Mouse (Mus musculus) cerebellum, postnatal 10 days (tissue): ENCODE measurements around the gene Omp.
A peak's percentile ranks its signal among the peaks of the same experiment; 100 is the strongest.
"Not testable (repeated sequence)": the region's sequence is repeated elsewhere in the genome, so short reads cannot be mapped to it uniquely, and the experiment has no call there.

Source experiments
- DNase-seq, 2 experiments: peaks; one replicate each; pipeline ENCODE4 v3.0.0; 2021; ENCODE audit warnings: mixed read lengths in 2 of 2

Gene Omp

DNA sequence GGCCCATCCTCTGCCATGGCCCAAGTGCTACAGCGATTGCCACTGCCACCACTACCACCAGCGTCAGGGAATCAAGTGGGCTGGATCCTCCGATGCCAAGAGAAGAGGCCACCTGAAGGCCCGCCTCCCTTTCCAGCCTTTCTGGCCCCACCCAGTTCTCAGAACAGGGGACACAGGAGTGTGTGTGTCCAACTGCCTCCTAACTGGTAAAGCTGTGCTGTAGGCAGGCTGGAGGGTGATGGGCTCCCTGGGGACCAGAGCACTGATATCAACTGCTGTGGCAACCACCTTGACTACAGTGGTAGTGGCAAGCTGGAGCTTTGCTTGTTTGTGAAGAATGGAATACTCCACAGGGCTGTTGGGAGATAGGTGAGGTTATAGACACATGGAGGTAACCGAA, at the start of gene Omp:
Gene Omp (minus strand): TSS at position 101 of the 400 bp plus-strand sequence.
- no peak for DNase-seq

GRCm38 (mm10) chr7:98194026-98194792, 48.9 kb upstream of the Omp start:
- peak in 1 of 2 experiments; percentile 33 for DNase-seq

- DNase-seq, result peak; percentile 51 to 69
These were observed 48.3 kb upstream of the Omp start for GRCm38 (mm10) chr7:98193515-98194025.

- DNase-seq, result peak; percentile 31 to 45
These were observed 46.4 kb upstream of the Omp start for GRCm38 (mm10) chr7:98191571-98192250.

DNA sequence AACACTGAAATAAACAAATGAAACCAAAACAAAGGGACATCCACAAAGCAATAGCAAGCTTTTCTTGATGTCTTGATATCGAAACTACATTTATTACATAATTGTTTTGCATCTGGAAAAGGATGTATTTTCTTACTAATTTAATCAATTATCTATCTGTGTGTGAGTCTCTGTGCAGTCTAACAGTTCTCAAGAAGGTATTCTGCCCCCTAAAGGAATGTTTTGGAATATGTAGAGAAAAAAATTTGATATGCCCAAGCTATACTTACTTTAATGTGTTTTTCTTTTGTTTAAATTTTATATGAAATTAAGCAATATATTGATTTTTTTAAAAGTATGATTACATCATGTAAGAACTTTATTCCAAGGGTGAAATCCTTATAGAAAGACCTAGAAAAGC, 45.3 kb upstream of the Omp start:
- no peak for DNase-seq

- no peak for DNase-seq
These were observed 44.4 kb upstream of the Omp start for GRCm38 (mm10) chr7:98189745-98190144.

- no peak for DNase-seq
These were observed 43.4 kb upstream of the Omp start for GRCm38 (mm10) chr7:98188680-98189079.

- no peak for DNase-seq
These were observed 42.9 kb upstream of the Omp start for GRCm38 (mm10) chr7:98188238-98188637.

DNA sequence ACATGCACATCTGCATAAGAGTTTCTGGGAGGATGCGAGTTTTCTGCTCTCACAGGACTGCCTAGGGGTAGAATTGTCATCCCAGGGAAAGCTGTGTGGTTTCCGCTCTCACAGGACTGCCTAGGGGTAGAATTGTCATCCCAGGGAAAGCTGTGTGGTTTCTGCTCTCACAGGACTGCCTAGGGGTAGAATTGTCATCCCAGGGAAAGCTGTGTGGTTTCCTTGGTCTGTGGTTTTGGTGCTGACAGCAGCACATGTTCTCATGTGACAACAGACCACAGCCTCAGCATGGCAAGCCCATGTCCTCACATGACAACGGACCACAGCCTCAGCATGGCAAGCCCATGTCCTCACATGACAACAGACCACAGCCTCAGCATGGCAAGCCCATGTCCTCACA, 42.0 kb upstream of the Omp start:
- not testable (repeated sequence) for DNase-seq

DNA sequence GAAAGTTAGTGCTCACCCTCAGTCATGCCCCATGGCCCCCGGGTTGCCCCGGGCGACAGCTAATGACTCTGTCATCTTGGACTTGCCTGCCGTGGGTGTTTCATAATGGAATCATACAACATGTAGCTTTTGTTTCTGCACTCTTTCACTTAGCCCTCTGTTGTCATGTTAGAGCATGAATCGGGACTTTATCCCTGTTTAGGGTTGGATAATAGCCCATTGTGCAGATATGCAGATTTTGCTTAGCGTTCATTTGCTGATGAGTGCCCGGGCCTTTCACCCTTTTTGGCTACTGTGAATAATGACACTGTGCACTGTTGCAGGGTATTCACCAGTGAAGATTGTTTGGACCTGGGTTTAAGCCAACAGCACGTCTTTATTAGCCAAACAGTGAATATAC, 41.3 kb upstream of the Omp start:
- DNase-seq, result no peak

DNA sequence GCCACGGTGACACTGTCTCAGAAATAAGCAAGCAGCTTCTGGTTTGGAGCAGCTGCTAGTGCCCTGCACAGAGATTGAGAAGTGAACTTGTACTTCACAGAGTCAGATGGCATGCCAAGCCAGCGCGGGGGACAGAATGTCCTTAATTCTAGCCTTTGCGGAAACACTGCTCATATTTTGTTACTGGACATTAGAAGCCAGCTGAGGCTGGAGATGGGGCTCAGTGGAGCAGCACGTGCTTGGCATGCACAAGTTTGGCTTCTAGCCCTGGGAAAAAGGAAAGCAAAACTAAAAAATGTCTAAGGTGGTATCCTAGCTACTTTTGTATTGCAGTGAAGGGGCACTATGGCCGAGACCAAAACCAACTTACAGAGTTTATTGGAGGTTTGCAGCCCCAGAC, 40.0 kb upstream of the Omp start:
- DNase-seq, result peak; percentile 28 to 39

- no peak for DNase-seq
These were observed 33.4 kb upstream of the Omp start for GRCm38 (mm10) chr7:98178560-98179231.

DNA sequence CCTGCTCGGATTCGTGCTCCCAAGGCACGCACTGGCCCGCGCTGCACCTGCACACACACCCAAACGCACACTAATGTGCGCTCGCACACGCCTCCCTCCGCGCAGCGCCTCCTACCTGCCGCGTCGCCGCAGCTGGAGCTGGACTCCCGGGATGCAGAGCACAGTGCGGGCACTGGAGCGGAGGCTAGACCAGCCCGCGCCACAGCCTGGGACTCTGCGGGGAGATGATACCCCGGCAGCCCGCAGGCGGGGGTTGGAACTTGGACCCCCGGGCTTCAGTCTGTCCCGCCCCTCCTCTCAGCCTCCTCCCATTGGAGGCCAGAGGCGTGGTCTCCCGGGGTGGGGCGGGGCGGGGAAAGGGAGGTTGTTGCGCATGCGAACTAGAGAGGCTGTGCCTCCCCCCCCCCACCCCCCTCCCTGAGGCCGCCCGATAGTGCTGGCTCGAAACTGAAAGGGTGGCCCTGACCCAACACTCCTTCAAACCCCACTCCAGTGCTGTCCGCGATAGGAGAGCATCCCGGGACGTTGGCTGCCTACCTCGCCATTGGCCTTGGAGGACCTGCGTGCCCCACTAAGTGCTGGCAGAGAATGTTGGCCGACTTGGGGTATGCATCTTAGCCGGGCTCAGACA, 32.7 kb upstream of the Omp start, which contains the start of gene Capn5:
Gene Capn5 (minus strand): TSS at position 346 of the 631 bp plus-strand sequence.
- DNase-seq, result peak; percentile 68 to 77

- DNase-seq, result no peak
These were observed 32.2 kb upstream of the Omp start for GRCm38 (mm10) chr7:98177566-98177928.

- DNase-seq, result no peak
These were observed 31.8 kb upstream of the Omp start for GRCm38 (mm10) chr7:98177071-98177485.

- no peak for DNase-seq
These were observed 31.2 kb upstream of the Omp start for GRCm38 (mm10) chr7:98176322-98177070.

DNA sequence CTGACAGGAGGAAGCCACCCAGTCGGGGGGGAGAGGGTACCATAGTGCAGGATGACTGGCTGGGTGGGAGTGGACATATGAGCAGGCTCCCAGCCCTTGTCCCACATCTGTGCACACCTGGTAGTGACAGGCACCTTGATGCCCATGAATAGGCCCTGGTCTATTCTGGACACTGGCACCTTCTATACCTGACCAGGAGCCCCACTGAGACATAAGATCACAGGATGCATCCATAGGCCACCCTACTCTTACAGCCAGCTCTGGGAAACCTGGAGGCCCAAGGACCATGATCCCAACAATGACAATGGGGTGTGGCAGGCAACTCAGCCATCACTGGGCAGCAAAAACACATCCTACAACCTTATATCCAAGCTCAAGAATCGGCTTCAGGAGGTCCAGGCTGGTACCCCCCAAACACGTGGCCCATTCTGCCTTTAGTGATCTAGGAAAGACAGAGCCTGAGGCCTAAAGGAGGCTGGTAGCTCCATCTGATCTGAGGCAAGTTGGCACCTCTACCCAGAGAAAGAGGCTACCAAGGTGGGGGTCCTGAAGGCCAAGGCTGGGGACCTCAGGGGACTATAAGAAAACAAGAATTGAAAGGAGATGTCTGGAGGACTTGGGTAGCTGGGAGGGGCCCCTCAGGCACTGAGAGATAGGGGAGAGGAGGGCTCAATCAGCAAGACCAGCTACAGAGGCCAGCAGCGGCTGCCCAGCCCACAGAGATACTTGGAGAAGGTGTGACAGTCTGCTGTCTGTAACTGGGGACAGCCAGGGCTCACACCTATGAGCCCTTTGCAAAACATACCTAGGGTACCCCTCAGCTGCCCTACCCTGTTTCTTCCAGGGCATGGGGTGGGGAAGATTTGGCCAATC, 29.8 kb upstream of the Omp start:
- DNase-seq, result no peak

- DNase-seq, result no peak
These were observed 28.1 kb upstream of the Omp start for GRCm38 (mm10) chr7:98173408-98173807.

DNA sequence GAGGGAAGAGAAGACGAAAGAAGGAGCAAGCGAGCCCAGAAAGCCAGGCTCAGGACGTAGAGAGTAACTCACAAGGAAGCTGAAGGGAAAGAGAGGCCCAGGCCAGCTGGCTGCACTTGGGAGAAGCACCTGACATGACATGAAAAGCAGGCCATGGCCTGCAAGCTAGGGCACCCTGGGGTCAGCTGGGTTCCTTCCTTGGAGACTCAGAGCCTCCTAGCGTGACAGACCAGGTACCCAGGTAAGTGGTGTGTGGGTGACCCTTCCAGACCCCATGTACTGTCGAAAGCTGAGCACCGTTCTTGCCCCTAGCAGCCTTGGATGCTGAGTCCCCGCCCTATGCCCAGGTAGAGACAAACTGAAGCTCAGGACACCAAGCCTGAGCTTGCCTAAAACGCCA, 27.4 kb upstream of the Omp start:
- no peak for DNase-seq

- DNase-seq, result no peak
These were observed 26.1 kb upstream of the Omp start for GRCm38 (mm10) chr7:98171141-98172073.
